Mouse (Mus musculus) gastrocnemius, postnatal 25 days (tissue): ENCODE results near the gene Aim2. TPM values are rescaled to one million over a fixed set of nuclear protein-coding genes. Genes with fewer than 3 reads are reported as not detected.

ENCODE experiments used
- DNase-seq: peaks from one replicate; pipeline ENCODE4 v3.0.0; 2022
- total RNA-seq, 2 experiments: library from RNA; stranded (reverse); gene quantifications; 1 replicate in 1 of 2; 2 replicates in 1 of 2; pipeline ENCODE4 v1.2.3; 2021

Gene Aim2
- total RNA-seq, 2 experiments from 2014 or later: 0.46 to 0.56 TPM

DNA sequence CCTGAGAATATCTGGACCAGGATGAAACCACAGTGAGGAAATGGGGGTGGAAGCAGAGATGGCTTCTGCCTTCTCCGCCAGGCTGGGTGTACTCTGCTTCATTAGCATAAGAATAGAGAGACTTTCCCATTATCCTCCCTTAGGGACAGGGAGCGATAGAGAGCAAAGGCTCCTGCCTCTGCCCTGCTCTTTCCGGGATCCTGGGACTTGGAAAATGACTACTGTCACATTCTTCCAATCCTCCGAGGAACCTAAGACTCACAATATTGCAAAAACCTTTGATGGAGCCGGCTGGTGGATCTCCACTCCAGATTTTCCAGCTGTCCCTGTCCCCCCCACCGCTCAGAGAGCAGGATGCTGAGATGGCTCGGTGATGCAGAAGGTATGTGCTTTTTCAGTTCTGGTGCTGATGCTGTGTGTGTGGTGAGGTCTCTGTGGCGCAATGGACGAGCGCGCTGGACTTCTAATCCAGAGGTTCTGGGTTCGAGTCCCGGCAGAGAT lies 39.3 kb downstream of the Aim2 start:
- DNase-seq: no peak

DNA sequence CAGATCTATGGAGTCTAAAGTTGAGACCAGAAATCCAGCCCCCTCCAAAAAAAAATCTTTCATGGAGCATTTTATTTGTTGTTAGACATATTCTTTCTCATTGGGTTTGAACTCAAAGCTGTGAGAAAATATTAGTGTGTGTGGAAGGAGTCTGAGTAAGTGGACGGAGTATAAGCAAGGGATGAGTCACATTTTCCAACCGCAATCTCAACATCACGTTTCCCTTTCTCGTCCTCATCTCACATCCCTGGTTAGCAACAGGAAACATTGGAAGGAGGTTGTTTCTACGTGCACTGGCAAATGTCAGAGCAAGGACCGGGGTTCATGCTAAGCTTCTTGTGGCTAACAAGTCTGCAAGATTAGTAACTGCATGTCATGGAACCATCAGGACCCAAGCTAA lies 41.1 kb downstream of the Aim2 start:
- no peak for DNase-seq

DNA sequence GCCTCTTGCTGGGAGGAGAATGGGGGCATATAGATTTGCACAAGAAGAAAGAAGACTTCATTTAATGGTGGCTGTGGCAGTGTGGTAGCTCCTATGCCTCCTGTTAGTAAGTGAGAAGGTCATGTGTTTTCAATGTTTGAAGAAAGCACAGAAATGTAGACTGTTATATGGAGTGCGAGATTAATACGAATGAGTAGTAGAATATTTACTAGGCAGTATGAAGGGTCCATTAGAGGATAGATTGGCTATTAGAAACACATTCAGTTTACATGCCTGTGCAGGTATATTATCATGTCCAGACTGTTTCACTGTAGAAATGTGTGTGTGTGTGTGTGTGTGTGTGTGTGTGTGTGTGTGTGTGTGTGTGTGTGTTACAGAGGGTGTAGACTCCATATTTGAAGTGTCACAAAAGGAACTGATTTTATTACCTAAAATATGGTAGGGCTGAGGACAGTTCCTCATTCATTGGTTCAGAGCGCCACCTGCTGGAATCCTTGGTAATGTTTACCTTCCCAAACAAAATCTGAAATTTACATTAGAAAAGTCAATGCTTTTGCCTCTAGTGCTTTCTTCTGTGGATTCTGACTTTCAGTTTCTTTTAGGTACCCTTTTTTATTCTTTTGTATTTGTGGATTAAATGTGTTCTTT lies 47.8 kb downstream of the Aim2 start:
- DNase-seq: no peak

DNA sequence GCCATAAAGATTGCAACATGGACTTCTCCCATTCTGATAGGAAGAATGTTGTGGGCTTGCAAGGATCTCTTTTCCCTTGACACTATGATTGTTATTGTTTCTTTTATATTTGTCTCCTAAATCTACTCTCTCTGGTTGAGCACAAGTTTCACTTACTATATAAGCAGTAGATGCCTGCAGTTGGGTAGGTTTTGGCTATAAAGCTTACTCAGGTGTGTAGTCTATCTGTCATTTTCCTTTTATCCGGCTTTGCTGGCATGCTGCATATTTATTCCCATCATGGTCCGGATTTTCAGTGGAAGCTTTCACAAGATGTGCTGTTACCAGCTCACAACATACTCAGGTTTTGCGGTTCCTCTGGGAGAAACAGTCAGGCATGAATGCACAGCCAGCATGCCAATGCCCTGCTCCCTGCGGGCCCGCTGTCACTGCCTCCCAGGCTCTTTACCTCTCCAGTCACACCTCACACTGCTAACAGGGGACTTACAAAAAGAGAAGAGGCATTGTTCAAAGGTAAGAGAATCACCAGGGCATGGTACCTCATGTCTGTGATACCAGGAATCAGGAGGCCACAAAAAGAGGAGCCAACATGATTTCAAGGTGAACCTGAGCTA lies 54.1 kb downstream of the Aim2 start:
- DNase-seq: no peak

DNA sequence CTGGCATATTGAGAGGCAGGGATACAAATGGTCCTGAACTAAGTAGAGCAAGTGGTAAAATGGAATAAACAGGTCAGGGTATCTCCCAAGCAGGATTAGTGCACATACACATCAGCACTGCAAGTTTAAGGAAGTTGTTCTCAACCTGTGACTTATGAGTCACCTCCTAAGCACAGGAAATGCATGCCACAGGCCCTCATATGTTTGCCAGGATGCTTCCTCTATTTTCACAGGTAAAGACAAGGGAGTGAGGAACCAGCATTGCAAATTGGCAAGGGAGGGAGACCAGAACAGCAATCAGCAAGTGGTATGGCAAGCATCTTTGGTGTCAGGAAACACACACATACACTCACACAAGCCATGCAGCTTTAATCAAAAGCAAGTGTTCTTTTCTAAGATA lies 58.4 kb downstream of the Aim2 start:
- DNase-seq: no peak

DNA sequence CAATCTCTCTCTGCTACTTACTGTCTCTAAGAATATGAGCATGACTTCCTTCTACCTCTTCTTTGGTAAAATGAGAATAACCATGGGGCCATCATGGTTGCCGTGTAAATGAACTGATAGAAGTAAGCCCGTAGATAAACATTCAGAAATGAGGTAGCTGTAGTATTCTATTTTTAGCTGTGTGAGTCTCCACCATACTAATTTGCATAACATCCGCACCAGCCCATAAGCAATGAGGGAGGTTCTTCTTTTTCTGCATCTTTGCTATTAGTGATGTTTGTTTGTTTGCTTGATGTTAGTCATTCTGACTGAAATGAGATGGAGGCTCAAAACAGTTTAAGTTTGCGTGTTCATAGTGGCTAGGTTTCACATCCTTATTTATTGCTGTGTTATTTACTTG lies 61.2 kb downstream of the Aim2 start:
- no peak for DNase-seq

DNA sequence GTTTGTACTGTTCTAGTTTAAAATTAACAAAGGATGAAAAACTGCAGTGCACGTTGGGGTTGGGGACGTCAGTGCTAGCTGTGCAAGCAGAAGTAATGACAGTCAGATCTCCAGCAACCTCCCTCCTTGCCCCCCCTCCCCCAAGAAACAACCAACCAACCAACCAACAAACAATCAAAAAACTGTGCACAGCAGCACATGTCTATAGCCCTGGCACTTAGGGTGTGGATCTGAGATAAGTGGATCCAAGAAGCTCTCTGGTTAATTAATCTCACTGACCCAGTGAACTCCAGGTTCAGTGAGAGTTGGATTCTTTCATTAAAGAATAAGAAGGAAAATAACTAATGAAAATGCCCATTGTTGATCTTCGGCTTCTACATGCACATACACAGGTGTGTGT lies 64.0 kb downstream of the Aim2 start:
- DNase-seq: no peak

DNA sequence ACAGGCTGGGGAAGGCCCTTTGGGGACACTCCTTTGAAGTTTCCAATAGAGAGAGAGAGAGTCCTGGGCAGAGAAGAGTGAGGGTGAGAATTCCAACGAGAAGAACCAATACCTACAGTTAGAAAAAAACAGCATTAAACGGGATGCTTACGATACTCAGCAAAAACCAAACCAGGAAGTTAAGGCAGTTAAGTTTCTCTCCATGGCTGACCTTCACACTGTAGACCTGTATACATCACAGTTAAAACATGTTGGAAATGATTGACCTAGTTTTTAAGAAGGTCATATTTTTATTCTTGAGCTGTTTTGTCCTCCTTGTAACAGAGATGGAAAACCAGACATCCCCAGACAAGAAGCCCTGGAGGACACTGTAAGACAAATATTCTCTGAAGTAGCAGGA lies 67.8 kb downstream of the Aim2 start:
- DNase-seq: no peak

DNA sequence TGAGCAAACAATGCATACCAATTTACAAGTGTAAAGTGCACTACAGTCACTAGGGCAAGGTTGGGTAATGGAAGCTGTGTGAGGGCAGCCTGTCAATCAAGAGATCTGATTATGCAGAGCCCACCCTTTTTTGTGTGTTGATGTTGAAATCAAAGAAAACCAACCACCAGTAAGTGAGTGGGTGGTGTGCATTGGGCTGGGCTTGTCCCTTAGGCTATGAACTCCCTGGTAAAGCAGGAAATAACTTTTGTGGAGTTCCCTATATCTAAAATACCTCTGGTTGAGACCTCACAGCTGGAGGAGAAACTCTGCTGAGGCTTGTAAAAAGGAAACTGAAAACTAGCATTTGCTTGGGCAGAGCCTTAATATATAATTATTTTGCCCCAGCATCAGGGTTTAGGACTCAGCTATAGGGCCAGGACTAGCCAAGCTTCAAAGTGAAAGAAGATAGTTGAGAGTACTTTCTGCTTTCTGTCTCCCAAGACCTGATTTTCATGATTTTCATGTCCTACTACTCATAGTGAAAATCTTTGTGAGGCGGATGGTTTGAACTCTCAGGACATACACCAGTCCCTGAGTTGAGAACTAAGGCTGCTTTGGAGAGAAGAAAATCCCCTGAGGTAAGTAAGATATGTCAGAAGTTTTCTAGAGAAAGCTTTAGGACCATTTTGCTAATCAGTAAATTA lies 68.4 kb downstream of the Aim2 start:
- DNase-seq: no peak

DNA sequence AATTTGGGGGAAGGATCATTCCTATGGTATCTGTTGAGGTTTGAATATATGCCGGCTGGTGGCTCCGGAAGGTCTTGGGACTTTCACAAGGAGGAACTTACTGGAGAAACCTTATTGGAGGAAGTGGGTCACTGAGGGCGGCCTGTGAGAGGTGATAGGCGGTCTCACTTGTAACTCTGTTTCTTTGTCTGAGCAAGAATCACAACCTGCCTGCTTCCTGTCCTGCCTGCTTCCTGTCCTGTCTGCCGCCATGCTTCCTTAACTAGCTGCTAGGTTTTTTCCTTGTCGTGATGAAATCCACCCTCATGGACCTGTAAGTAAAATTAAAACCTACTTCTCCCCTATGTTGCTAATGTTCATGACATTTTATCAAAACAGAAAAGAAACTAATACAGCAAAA lies 69.7 kb downstream of the Aim2 start:
- no peak for DNase-seq

DNA sequence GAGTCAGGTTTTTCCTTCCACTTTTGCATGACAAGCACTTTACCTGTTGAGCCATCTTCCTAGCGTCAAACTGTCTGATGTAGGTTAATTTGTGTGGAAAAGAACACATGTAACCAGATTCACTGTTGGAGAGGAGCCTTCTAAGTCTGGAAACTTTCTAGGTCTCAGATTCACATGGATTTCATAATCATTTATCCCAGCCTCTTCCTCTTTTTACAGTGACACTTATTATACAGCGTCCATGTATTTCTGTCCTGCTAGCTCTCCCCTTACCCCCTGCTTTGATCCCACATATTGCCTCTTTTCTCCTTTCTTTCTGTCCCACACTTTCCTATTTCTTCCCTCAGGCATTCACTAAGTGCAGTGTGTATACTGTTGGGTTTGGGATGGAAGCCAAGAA lies 75.7 kb downstream of the Aim2 start:
- no peak for DNase-seq

DNA sequence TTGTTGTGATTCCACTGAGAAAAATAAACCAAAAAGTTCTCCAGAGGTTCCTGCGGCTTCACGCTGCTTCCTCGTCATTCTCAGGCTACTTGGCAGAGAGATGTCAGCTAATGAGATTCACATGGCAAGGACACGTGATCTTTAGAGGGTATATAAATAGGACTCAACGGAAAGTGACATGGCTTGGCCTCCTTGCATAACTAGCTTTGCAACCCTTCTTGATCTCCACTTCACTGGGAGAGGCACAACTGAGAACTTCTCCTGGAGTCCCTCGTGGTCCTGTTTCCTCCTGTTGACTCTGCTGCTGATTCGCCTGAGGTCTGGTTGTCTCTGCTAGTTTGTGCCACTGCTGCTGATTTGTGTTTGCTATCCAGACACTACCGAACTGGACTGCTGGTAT lies 76.7 kb downstream of the Aim2 start:
- DNase-seq: no peak

DNA sequence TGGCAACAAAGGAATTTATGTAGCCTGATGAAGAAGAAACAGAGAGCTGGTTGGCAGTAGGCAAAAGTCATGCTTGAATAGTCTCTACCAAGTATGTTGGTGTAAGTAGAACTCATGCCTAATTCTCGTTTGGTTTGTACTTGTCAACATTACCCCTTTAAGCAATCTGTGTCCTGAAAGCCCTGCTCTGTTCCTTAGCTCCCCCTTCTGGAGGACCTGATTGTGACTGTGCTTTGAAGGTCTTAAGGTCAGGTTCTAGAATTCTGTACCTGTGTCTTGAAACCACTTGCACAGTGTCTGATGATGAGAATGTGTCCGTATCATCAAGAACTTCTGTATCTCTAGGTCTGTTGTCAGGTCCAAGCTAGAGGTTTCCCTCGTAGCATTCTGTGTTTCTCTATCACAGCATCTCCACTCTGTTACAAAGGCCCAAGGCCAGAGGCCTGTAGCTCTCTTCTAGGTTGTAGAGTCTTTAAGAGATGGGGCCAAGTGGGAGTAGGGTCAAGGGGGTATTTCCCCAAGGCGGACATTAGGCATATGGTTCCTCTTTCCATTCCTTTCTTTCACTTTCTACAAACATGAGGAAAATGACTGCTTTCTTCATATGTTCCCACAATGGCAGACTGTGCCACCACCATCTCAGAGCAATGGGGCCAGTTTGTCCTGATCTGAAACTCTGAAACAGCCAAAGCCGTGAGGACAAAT lies 79.5 kb downstream of the Aim2 start:
- DNase-seq: no peak

DNA sequence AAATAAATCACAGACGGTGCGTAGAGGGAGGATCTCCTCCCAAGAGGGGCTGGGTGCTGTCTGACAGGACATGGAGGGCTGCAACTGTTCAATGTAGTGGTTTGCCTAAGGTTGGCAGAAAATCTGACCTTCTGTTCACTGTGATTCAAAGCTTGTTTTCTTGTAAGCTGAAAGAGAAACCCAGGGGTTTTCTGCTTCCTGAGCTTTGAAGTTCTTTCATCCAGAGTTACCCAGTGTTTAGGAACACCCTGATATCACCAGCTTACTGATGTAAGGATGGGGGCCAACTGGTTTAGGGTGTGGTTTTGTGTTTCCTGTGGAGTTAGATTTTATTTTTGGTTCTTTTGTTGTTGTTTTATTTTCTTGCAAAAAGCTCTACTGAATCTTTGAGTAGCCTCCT lies 81.7 kb downstream of the Aim2 start:
- no peak for DNase-seq

DNA sequence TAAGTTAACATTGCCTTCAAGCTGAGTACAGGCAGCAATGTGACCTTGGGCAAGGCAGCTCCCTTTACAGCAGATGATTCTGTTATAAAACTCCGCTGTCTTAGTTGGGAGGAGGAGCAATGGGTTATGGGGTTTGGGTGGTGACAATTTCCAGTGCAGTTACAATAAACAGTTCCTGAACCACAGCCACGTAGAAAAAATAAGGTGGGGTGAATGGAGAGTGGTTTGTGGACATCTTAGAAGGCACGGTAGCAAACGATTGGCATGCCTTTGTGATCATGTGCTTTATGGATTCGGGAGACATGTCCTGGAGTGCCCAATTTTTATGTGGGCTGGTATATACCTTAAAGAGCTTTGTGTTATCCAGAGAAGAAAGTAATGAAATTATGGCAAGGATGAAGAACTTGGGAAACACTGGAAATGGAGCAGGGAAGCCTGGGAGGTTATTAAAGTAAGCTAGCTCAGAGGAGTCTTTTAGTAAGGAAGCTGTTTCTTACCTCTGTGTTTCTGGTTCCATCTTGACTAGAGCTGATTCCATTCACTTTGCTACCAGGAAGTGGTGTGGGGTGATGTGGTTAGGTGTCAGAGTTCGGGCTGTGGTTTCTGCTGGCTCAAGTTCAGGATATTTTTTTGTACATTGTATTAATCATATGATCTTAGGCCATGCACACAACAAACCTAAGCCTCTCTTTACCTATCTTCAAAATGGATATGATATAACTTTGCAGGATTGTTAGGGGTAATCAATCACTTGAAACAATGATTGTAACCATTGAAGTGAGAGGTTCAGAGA lies 86.7 kb downstream of the Aim2 start:
- DNase-seq: no peak

DNA sequence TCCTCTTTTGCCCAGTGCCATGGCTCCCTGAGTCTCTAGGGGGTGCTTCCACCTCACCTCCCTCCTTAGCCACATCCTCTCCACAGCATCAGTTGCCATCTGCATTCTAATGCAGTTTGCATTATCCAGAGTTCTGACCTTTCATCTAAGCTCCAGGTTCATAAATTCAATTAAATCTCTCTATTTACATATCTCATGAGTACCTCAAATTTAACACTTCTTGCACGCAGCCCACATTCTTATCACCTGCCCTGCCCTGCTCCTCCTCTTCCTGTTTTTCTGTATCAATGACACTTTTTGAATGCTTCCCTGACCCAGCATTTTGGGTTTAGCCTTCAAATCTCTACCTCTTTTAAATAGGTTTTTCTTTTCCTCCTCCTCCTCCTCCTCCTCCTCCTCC lies 90.0 kb downstream of the Aim2 start:
- no peak for DNase-seq

DNA sequence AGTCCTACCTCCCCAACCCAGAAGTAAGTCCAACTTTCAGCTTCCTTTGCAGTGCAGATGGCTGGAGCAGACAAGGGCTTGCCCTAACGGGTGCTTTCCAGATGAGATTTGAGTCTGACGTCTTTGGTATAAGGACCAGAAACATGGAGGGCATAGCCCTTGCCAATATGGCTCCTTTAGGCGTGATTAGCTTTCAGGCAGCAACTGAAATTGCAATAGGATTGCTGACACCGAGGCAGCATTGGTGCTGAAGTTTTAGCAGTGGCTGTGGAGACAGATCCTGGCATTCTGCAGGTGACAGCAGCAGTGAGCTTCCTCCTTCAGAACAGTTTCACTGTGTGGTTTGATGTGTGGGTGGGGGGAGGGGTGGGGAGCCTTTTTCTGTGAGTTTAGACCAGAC lies 90.5 kb downstream of the Aim2 start:
- no peak for DNase-seq

DNA sequence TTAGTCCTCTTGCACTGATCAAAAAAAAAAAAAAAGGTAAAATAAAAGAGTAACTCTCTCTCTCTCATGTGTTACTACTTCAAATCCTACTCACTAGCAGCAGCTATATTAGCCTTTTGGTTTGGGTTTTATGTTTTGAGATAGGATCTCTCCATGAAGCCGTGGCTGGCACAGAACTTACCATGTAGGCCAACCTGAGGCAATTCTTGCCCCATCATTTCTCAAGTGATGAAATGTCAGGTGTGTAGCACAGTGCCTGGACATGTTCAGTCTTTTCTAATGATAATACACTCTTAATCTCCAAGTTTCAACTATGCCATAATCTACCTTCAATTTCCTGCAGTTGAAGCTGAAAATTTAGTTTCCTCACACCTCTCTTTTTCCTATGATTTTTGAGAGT lies 92.4 kb downstream of the Aim2 start:
- DNase-seq: no peak

DNA sequence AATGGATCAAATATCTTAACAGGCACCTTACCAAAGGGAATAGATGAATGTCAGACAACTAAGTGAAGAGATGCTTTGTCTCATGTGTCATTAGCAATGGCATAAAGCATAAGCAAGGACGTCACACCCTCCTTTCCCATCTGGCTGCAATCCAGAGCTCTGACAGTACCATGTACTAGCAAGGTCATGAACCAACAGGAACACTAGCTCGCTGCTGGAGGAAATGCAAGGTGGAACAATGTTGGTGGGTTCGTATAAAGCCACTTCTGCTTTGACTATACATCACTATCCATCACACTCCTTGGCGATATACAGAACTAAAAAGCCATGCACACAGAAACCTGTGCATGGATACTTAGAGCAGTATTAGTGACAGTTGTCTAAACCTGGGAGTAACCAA lies 96.4 kb downstream of the Aim2 start:
- no peak for DNase-seq

DNA sequence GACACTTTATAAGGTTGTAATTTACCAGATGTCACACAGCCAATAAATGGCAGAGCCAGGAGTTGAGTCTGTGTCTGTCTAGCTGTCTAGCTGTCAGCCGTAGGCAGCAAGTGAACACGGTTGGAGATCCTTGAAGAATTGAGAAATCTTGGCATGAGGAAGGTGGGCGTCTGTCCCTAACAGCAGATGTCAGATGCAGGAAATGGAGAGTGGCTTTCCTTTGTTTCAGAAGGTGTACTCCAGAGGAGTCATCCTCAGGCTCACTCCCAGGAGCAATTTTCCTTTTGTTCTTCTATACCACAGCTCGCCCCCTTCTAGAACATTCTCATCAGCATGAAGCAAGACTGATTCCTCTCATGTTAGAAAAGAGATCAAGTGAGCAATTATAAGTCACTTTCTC lies 99.9 kb downstream of the Aim2 start:
- no peak for DNase-seq

DNA sequence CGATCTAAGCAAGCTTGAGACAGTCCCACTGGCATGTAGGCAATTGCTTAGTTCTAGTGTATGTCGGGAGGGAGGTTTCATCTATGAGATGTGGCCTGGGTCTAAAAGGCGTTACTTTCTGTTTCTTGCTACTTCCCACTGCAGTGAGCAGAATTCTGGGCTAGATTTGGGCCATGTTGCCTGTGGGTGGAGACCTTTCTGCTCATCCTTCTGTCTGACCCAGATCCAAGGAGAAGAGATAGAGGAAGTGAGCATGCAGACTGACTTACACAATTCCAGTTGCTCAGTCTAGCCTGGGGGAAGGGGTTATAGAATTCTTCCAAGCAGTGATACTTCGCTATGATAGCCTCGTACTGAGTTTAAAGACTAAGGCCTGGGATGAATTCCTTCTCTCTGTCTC lies 101.0 kb downstream of the Aim2 start:
- no peak for DNase-seq

DNA sequence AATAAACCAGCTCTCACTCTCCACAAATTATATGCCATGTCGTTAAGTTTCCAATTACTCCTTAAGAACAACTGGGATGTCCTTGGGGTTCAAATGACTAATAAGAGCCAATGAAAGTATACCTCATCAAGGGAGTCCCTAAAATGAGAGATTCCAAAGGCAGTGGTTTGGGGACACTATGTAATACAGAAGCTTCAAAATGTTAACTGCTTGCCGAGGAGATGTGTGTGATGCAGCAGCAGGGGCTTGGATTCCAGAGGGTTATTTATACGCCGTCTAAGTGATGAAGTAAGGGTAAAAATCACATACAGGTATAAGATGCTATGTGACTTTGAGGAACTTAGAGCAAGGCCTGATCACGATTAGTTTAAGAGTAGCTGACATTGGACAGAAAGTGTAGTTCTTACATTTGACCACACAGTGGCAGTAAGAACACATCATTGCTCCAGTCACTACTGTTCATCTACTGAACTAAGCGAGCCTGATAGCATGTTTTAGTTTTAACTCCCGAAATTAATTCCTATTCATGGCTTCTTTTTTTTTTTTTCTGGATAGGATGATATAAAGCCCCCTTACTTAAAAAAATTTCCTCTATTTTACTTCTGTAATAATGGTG lies 105.6 kb downstream of the Aim2 start:
- no peak for DNase-seq
